Comparison of ENCODE assay signal across 9 mouse cellular contexts in genomic region chr2:119350555-119351486, GRCm38 (mm10). TPM values are rescaled to one million over a fixed set of nuclear protein-coding genes. Genes with fewer than 3 reads are reported as not detected.
A peak's percentile ranks its signal among the peaks of the same experiment; 100 is the strongest.
DNase-seq lines count a peak whose midpoint lies in the region; ATAC-seq and TF ChIP-seq lines count a peak whose summit lies in the region.
"Had no signal": no experiment of that assay in that cellular context is flagged by ENCODE, and none has a peak within 500 bp of the region (broad histone marks: within the 10 kb centered on the region; RNA-seq: fewer than 3 reads in every experiment).

Gene Chac1 (plus strand): TSS chr2:119351229.

- no peak within 1 kb of the TSS for H3K27ac ChIP-seq in embryonic facial prominence, embryonic 11.5 days (replicated peaks; ENCODE audit: low read depth, low read length)
- H3K27ac ChIP-seq in limb, embryonic 11.5 days (replicated peaks; ENCODE audit: low read depth, low read length) = no peak within 1 kb of the TSS
- H3K27ac ChIP-seq in midbrain, embryonic 13.5 days = no peak within 1 kb of the TSS
- H3K27ac ChIP-seq in spleen, adult 2 months (ENCODE audit: insufficient read depth, low read length) = no peak within 1 kb of the TSS

- H3K4me2 ChIP-seq in embryonic facial prominence, embryonic 11.5 days (ENCODE audit: low read depth, low read length) = peak within 1 kb of the TSS; percentile 77
- H3K4me2 ChIP-seq in limb, embryonic 11.5 days (ENCODE audit: low read depth, severe bottlenecking) = peak within 1 kb of the TSS; percentile 92
- peak within 1 kb of the TSS; percentile 78 for H3K4me2 ChIP-seq in midbrain, embryonic 13.5 days (replicated peaks)

- no peaks in the 10 kb centered on the region for H3K9me3 ChIP-seq in embryonic facial prominence, embryonic 11.5 days (replicated peaks; ENCODE audit: control insufficient read depth, low read length)
- no peaks in the 10 kb centered on the region; the same call in 1 of the 2 replicates for H3K9me3 ChIP-seq in limb, embryonic 11.5 days (ENCODE audit: control insufficient read depth, low read length)
- no peaks in the 10 kb centered on the region for H3K9me3 ChIP-seq in midbrain, embryonic 13.5 days
- H3K9me3 ChIP-seq: G1E had no signal

- TF ChIP-seq CTCF in spleen, adult 2 months (IDR thresholded peaks at IDR 0.05; ENCODE audit: extremely low read depth, insufficient read depth, insufficient read length, insufficient replicate concordance) = no peak

- TF ChIP-seq POLR2A in spleen, adult 2 months (IDR thresholded peaks at IDR 0.05; ENCODE audit: low read depth, low read length) = no peak

- H3K4me3 ChIP-seq in embryonic facial prominence, embryonic 11.5 days (ENCODE audit: low read depth, low read length) = peak within 1 kb of the TSS; percentile 50
- H3K4me3 ChIP-seq in limb, embryonic 11.5 days (ENCODE audit: low read depth, low read length) = peak within 1 kb of the TSS; percentile 46
- H3K4me3 ChIP-seq in midbrain, embryonic 13.5 days (replicated peaks) = peak within 1 kb of the TSS; percentile 51
- H3K4me3 ChIP-seq in spleen, adult 2 months (ENCODE audit: extremely low read depth, insufficient read depth, insufficient read length) = peak within 1 kb of the TSS; percentile 50; the same call in 1 of the 2 replicates

- H3K36me3 ChIP-seq in embryonic facial prominence, embryonic 11.5 days (replicated peaks; ENCODE audit: control insufficient read depth, insufficient read depth, low read depth, low read length) = no peaks in the 10 kb centered on the region
- no peaks in the 10 kb centered on the region for H3K36me3 ChIP-seq in limb, embryonic 11.5 days (ENCODE audit: control insufficient read depth, insufficient read depth, low read length)
- 0 out of 2 replicates have a peak, but pooled peaks cover 5% of the 10 kb centered on the region for H3K36me3 ChIP-seq in midbrain, embryonic 13.5 days
- H3K36me3 ChIP-seq in spleen, adult 2 months (ENCODE audit: control insufficient read depth, insufficient read depth, low read length) = no peaks in the 10 kb centered on the region
- H3K36me3 ChIP-seq: G1E had no signal

- 6% methylated on average over 58 of the region's 58 CpGs for WGBS in embryonic facial prominence, embryonic 11.5 days
- WGBS in limb, embryonic 11.5 days = 6% methylated on average over 58 of the region's 58 CpGs
- WGBS in midbrain, embryonic 13.5 days = 5% methylated on average over 58 of the region's 58 CpGs
- whole genome bisulfite sequencing in spleen, adult 2 months = 11% methylated on average over 58 of the region's 58 CpGs

- ATAC-seq in embryonic facial prominence, embryonic 11.5 days (replicated peaks; ENCODE audit: insufficient number of reproducible peaks, low FRiP score, low TSS enrichment, low read depth) = peak; percentile 84
- ATAC-seq in limb, embryonic 11.5 days (ENCODE audit: insufficient number of reproducible peaks, low FRiP score, low TSS enrichment, low read depth) = peak; percentile 86; the same call in 1 of the 2 replicates
- peak; percentile 97 for ATAC-seq in midbrain, embryonic 13.5 days

- H3K9ac ChIP-seq in embryonic facial prominence, embryonic 11.5 days (replicated peaks; ENCODE audit: low read length) = peak within 1 kb of the TSS; percentile 50
- peak within 1 kb of the TSS; percentile 43 for H3K9ac ChIP-seq in limb, embryonic 11.5 days (ENCODE audit: low read length)
- peak within 1 kb of the TSS; percentile 66 for H3K9ac ChIP-seq in midbrain, embryonic 13.5 days (replicated peaks)

- DNase-seq in 3134 (ENCODE audit: extremely low read depth, insufficient read length, low spot score) = peak; percentile 98
- peak; percentile 95 for DNase-seq in adrenal gland, postnatal 25 days
- peak; percentile 85 for DNase-seq in embryonic facial prominence, embryonic 11.5 days (ENCODE audit: low spot score)
- peak; percentile 99 for DNase-seq in heart, adult 11 months
- peak; percentile 87 for DNase-seq in kidney, adult 18-20 months
- peak; percentile 85 for DNase-seq in limb, embryonic 11.5 days (ENCODE audit: low spot score)
- peak in 1 of 2 experiments; percentile 50 for DNase-seq in spleen, adult 2 months (ENCODE audit: low read depth in 1 of 2, low spot score in 2 of 2)

- peaks cover 10% of the 10 kb centered on the region; the same call in 1 of the 2 replicates for H3K27me3 ChIP-seq in embryonic facial prominence, embryonic 11.5 days (ENCODE audit: control insufficient read depth, insufficient read depth, low read length)
- H3K27me3 ChIP-seq in limb, embryonic 11.5 days (ENCODE audit: control insufficient read depth, insufficient read depth, low read length) = peaks cover 12% of the 10 kb centered on the region
- H3K27me3 ChIP-seq in midbrain, embryonic 13.5 days = peaks cover 34% of the 10 kb centered on the region
- peaks cover 4% of the 10 kb centered on the region; the same call in 1 of the 2 replicates for H3K27me3 ChIP-seq in spleen, adult 2 months (ENCODE audit: control insufficient read depth, insufficient read depth, low read length)

- no peaks in the 10 kb centered on the region for H3K4me1 ChIP-seq in embryonic facial prominence, embryonic 11.5 days (ENCODE audit: control insufficient read depth, insufficient read depth, low read length)
- peaks cover 4% of the 10 kb centered on the region for H3K4me1 ChIP-seq in limb, embryonic 11.5 days (ENCODE audit: control insufficient read depth, insufficient read depth, low read length)
- H3K4me1 ChIP-seq in midbrain, embryonic 13.5 days (replicated peaks) = peaks cover 9% of the 10 kb centered on the region
- H3K4me1 ChIP-seq in spleen, adult 2 months (ENCODE audit: control insufficient read depth, insufficient read depth, insufficient read length) = peaks cover 9% of the 10 kb centered on the region

RNA-seq across cellular contexts. Expression of gene Chac1, which starts in this region (rescaled TPM):
- 5.0 and 10.2 TPM in 2 replicates for total RNA-seq in adrenal gland, postnatal 25 days (2021)
- polyA plus RNA-seq in embryonic facial prominence, embryonic 11.5 days (2014; fragmentation: Nextera tagmentation; extraction: Ambion mirVana) = 0.34 and 0.46 TPM in 2 replicates
- 0.57 and 0.69 TPM in 2 replicates for polyA plus RNA-seq in limb, embryonic 11.5 days (2014; fragmentation: Nextera tagmentation; extraction: Ambion mirVana)
- 4.0 and 4.3 TPM in 2 replicates for polyA plus RNA-seq in midbrain, embryonic 13.5 days (2015; fragmentation: Nextera tagmentation; extraction: Ambion mirVana)
- polyA plus RNA-seq in spleen, adult 2 months (2012; rRNA removed) = 1.9 and 2.9 TPM in 2 replicates
- total RNA-seq: G1E had no signal
- polyA plus RNA-seq: G1E had no signal

Comparison
In these comparisons a context has a peak if more than half of its experiments do, and no peak if none do; other contexts are left out.
1. Peak in DNase-seq, ATAC-seq, H3K4me3 ChIP-seq, H3K9ac ChIP-seq and H3K4me2 ChIP-seq in embryonic facial prominence, embryonic 11.5 days; RNA of the gene not detected or under 1 TPM.
2. Peak in DNase-seq, ATAC-seq, H3K4me3 ChIP-seq, H3K9ac ChIP-seq and H3K4me2 ChIP-seq in limb, embryonic 11.5 days; RNA of the gene not detected or under 1 TPM.